Mouse (Mus musculus) cortical plate, adult 2 months (tissue): ENCODE results near the gene Htr6. TPM values are rescaled to one million over a fixed set of nuclear protein-coding genes. Genes with fewer than 3 reads are reported as not detected.
A peak's percentile ranks its signal among the peaks of the same experiment; 100 is the strongest.

Experiments used
- H3K27ac ChIP-seq: fragments of 200-500 bp; 2 replicates; pipeline ENCODE4 v1.5.1; 2012; ENCODE audit warnings: low read length, control low read depth, inconsistent platforms; ENCODE audit not compliant: insufficient read depth
- H3K4me1 ChIP-seq: fragments of 200-500 bp; 2 replicates; pipeline ENCODE4 v1.6.1; 2011; ENCODE audit warnings: low read length; ENCODE audit not compliant: control insufficient read depth, insufficient read depth
- H3K4me3 ChIP-seq: fragments of 200-500 bp; 2 replicates; pipeline ENCODE4 v1.5.1; 2011; ENCODE audit warnings: mild to moderate bottlenecking, low read length, control low read depth; ENCODE audit not compliant: insufficient read depth
- CTCF ChIP-seq: fragments of 200-500 bp; IDR thresholded peaks from 2 replicates; pipeline ENCODE4 v1.5.1; 2011; ENCODE audit warnings: mild to moderate bottlenecking, control low read depth, low read length; ENCODE audit not compliant: insufficient read depth; ENCODE audit errors: extremely low read depth
- POLR2A ChIP-seq: fragments of 200-500 bp; IDR thresholded peaks from 2 replicates; pipeline ENCODE4 v1.6.1; 2011; ENCODE audit warnings: mild to moderate bottlenecking, low read length, control low read depth; ENCODE audit not compliant: insufficient read depth; ENCODE audit errors: extremely low read depth
- polyA plus RNA-seq: library from polyadenylated mRNA; depleted of rRNA; stranded (reverse); fragments of >200 nt; gene quantifications from 2 replicates; pipeline ENCODE4 v1.2.3, GENCODE M21; 2012

Gene Htr6
- polyA plus RNA-seq, 1 experiment: 7.4 TPM

- no peak overlapping the region for H3K27ac ChIP-seq
- TF ChIP-seq CTCF (peak; percentile 62), POLR2A (no peak)
These were observed 545 bp upstream of the Htr6 start for GRCm38 (mm10) chr4:139075915-139076314.

GRCm38 (mm10) chr4:139074060-139074459 lies 1.3 kb downstream of the Htr6 start:
- H3K4me1 ChIP-seq: peaks cover 1% of the 10 kb centered on the region; the same call in 1 of the 2 replicates
- peak overlapping the region; percentile 76 for H3K4me3 ChIP-seq
- TF ChIP-seq CTCF (no peak), POLR2A (no peak)
- no peak overlapping the region for H3K27ac ChIP-seq

More at GRCm38 (mm10) chr4:139075915-139076314, 545 bp upstream of the Htr6 start:
- no peaks in the 10 kb centered on the region; the same call in 1 of the 2 replicates for H3K4me1 ChIP-seq
- H3K4me3 ChIP-seq: peak overlapping the region; percentile 76

GRCm38 (mm10) chr4:139068287-139068686 lies 7.1 kb downstream of the Htr6 start:
- Histone ChIP-seq H3K27ac (no peak overlapping the region), H3K4me1 (peaks cover 5% of the 10 kb centered on the region), H3K4me3 (no peak overlapping the region)
- TF ChIP-seq CTCF (no peak), POLR2A (no peak)

- TF ChIP-seq POLR2A (no peak), CTCF (no peak)
These were observed 10.5 kb downstream of the Htr6 start for GRCm38 (mm10) chr4:139064831-139065230.

DNA sequence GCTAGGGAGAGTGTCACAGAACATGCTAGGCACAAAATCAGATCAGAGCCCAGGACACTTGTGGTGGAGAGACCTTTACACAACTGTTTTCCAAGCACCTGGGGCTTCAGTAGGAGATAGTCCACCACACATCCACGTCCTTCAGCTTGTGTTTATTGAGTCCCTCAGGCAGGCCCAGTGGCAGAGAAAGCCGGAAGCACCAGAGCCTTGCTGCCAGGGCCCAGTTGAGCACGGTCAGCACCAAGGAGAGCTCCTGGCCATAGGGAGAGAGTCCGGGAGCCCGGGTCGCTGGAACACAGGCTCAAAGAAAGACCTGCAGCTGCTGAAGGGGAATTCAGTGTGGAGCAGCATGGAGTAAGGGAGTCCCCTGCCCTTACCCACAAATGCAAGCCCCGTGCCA lies 15.8 kb downstream of the Htr6 start:
- no peak overlapping the region for H3K4me3 ChIP-seq
- H3K27ac ChIP-seq: no peak overlapping the region
- H3K4me1 ChIP-seq: no peaks in the 10 kb centered on the region; the same call in 1 of the 2 replicates
- TF ChIP-seq CTCF (no peak), POLR2A (no peak)

More at GRCm38 (mm10) chr4:139064831-139065230, 10.5 kb downstream of the Htr6 start:
- no peak overlapping the region for H3K27ac ChIP-seq
- H3K4me3 ChIP-seq: no peak overlapping the region
- peaks cover 5% of the 10 kb centered on the region for H3K4me1 ChIP-seq

DNA sequence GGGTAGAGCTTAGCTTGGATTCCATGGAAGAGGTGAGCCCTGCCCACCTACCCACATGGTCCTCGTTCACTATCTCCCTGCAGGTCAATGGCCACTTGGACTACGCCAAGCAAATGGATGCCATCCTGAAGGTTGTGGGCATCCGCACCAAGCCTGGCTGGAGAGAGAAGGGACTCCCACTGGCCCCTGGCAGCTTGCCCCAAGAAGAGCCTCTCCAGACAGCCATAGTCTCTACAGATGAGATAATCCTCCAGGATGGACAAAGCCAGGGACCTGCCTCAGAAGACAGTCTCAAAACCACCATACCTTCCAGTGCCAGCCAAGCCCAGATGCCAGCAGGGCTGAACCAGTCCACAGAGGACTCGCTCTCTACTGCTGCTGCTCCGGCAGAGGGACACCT lies 17.3 kb downstream of the Htr6 start:
- TF ChIP-seq CTCF (no peak), POLR2A (no peak)
- H3K4me1 ChIP-seq: peaks cover 4% of the 10 kb centered on the region; the same call in 1 of the 2 replicates
- H3K27ac ChIP-seq: no peak overlapping the region
- H3K4me3 ChIP-seq: no peak overlapping the region

GRCm38 (mm10) chr4:139057291-139057690 lies 18.1 kb downstream of the Htr6 start:
- no peak overlapping the region for H3K27ac ChIP-seq
- no peak for TF ChIP-seq POLR2A
- TF ChIP-seq CTCF: no peak
- peaks cover 5% of the 10 kb centered on the region; the same call in 1 of the 2 replicates for H3K4me1 ChIP-seq
- no peak overlapping the region for H3K4me3 ChIP-seq

GRCm38 (mm10) chr4:139055744-139056143 lies 19.6 kb downstream of the Htr6 start:
- no peak overlapping the region for H3K4me3 ChIP-seq
- TF ChIP-seq POLR2A: no peak
- no peak for TF ChIP-seq CTCF
- no peak overlapping the region for H3K27ac ChIP-seq
- peaks cover 10% of the 10 kb centered on the region for H3K4me1 ChIP-seq

DNA sequence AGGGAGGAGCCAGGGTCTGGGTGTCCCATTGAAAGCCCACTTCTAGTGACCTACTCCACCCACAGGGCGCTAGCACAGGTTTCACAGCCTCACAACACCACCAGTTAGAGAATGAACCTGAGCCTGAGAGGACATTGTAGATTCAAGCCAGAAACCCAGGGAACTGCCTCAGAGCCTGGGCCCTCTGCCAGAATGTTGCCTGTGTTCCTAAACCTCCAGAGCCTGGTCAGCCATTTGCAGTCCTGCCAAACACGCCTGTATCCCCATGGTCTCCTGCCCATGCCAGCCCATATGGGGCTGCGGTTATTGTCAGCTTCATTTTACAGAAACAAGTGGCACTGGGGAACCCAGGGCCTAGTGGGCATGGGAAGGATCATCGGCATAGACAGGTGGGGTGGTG lies 20.0 kb downstream of the Htr6 start:
- Histone ChIP-seq H3K4me3 (no peak overlapping the region), H3K27ac (no peak overlapping the region), H3K4me1 (peaks cover 10% of the 10 kb centered on the region)
- TF ChIP-seq CTCF (no peak), POLR2A (no peak)

DNA sequence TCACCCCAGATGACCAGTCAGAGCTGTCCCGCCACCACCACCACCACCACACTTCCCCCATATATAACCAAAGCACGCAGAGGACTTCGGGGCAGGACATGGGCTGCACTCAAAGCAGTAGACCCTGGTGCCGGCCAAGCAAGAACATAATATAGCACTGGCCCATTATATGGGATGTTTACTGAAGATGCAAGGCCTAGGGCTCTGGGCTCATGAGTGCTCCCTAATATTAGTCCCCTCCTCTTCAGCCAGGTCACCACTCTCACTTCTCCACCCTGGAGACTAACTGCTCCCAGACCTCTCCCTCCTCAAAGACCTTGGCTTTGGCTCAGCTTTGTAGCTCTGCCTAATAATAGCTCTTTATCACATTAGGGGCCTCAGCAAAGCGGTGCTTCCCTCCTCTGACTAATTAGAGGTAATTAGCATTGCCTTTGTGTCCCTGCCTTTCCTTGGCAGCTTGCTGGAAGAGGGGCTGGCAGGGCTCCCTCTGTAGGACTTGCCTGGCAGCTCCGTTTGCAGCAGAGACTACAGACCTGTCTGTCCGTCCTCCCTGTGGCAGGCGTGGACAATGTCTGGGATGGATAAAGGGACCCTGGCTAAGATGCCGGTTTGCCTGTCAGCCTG lies 21.0 kb downstream of the Htr6 start:
- TF ChIP-seq CTCF (peak; percentile 45), POLR2A (no peak)
- no peak overlapping the region for H3K4me3 ChIP-seq
- H3K4me1 ChIP-seq: peaks cover 10% of the 10 kb centered on the region
- H3K27ac ChIP-seq: no peak overlapping the region

GRCm38 (mm10) chr4:139053391-139053790 lies 22.0 kb downstream of the Htr6 start:
- H3K4me1 ChIP-seq: peaks cover 11% of the 10 kb centered on the region
- H3K4me3 ChIP-seq: no peak overlapping the region
- H3K27ac ChIP-seq: no peak overlapping the region
- TF ChIP-seq CTCF: no peak
